Mouse (Mus musculus): ENCODE results near the gene Vmn2r85. TPM values are rescaled to one million over a fixed set of nuclear protein-coding genes. Genes with fewer than 3 reads are reported as not detected.
"Not testable (repeated sequence)": the region's sequence is repeated elsewhere in the genome, so short reads cannot be mapped to it uniquely, and the experiment has no call there.

The Vmn2r85 gene
- polyA plus RNA-seq (2015; fragmentation: Nextera tagmentation; extraction: Ambion mirVana), result not detected in 2 replicates

DNA sequence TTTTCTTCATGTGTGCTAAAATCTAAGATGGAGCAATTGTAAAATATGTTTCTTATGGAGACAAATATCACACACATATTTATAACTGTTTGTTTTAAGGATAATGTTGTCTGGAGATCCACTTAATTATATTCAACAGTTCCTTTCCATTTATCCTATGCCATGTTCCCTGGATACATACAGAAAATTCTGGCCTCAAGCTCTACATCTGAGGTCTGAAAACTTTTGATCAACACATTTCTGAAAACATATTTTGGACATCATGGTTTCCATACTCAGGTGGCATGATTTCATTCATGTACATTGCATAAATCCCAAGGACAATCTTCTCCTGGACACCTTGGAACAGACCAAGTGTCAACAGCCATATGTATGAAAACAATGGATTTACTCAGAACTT, at the start of gene Vmn2r85:
Gene Vmn2r85 (minus strand): TSS at position 101 of the 400 bp plus-strand sequence.
- H3K4me2 ChIP-seq; H3K4me3 ChIP-seq; H3K9ac ChIP-seq; H3K27ac ChIP-seq (replicated peaks); H3K36me3 ChIP-seq; H3K4me1 ChIP-seq; H3K27me3 ChIP-seq (replicated peaks); ATAC-seq (ENCODE audit: extremely low read depth, insufficient number of reproducible peaks, low FRiP score, low TSS enrichment); H3K9me3 ChIP-seq: not testable (repeated sequence)

DNA sequence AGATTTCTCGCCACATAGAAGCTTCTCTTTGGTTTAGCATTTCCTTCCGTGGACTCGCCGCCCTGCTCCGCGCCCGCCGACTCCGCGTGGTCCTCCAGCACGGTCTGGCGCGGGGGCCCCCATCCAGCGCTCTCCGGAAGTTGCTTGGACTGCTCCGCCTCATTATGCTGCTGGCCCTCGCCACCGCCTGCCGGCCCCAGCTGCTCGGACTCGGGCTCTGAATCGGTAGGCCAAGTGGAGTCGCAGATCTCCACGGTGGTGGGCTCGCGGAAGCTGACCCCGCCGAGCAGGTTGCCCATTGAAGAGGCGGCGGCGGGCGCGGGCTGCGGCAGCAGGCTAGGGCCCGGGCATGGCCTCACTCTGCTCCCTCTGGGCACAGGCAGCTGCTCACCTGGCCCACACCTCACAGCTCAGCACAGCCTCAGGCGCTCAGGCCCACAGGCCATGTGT, 40.8 kb upstream of the Vmn2r85 start:
- Histone ChIP-seq H3K27ac (replicated peaks) (no peak overlapping the region), H3K9ac (peak overlapping the region; percentile 80), H3K4me2 (peak overlapping the region; percentile 87), H3K27me3 (replicated peaks) (0 out of 2 replicates have a peak, but pooled peaks cover 3% of the 10 kb centered on the region), H3K9me3 (no peaks in the 10 kb centered on the region), H3K4me1 (no peaks in the 10 kb centered on the region), H3K4me3 (peak overlapping the region; percentile 61), H3K36me3 (no peaks in the 10 kb centered on the region)
- peak; percentile 51; the same call in 1 of the 2 replicates for ATAC-seq (ENCODE audit: extremely low read depth, insufficient number of reproducible peaks, low FRiP score, low TSS enrichment)
- 3% methylated on average over 35 of the region's 36 CpGs for WGBS

GRCm38 (mm10) chr10:130455950-130456349, 26.4 kb upstream of the Vmn2r85 start, which contains the start of gene Vmn2r86:
Gene Vmn2r86 (minus strand): TSS chr10:130456050.
- not testable (repeated sequence) for ATAC-seq (ENCODE audit: extremely low read depth, insufficient number of reproducible peaks, low FRiP score, low TSS enrichment); H3K27ac ChIP-seq (replicated peaks); H3K9ac ChIP-seq; H3K4me3 ChIP-seq; H3K36me3 ChIP-seq; H3K9me3 ChIP-seq; H3K4me1 ChIP-seq; H3K27me3 ChIP-seq (replicated peaks); H3K4me2 ChIP-seq
- 60% methylated on average over 1 of the region's 1 CpGs for WGBS

DNA sequence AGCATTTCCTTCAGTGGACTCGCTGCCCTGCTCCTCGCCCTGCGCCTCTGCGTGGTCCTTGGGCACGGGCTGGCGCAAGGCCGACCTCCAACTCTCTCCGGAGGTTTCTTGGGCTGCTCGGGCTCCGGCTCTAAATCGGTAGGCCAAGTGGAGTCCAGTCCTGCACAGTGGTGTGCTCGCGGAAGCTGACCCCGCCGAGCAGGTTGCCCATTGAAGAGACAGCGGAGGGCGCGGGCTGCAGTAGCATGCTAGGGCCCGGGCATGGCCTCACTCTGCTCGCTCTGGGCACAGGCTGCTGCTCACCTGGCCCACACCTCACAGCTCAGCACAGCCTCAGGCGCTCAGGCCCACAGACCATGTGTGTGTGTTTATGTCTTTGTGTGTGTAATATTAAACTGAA, 15.3 kb upstream of the Vmn2r85 start:
- no peak overlapping the region for H3K9ac ChIP-seq
- no peak overlapping the region for H3K4me2 ChIP-seq
- no peaks in the 10 kb centered on the region for H3K27me3 ChIP-seq (replicated peaks)
- no peaks in the 10 kb centered on the region for H3K9me3 ChIP-seq
- no peaks in the 10 kb centered on the region for H3K4me1 ChIP-seq
- H3K4me3 ChIP-seq, result no peak overlapping the region
- WGBS, result 77% methylated on average over 21 of the region's 21 CpGs
- H3K36me3 ChIP-seq, result no peaks in the 10 kb centered on the region
- no peak for ATAC-seq (ENCODE audit: extremely low read depth, insufficient number of reproducible peaks, low FRiP score, low TSS enrichment)
- no peak overlapping the region for H3K27ac ChIP-seq (replicated peaks)

- H3K4me1 ChIP-seq; H3K36me3 ChIP-seq; H3K27me3 ChIP-seq (replicated peaks); H3K9ac ChIP-seq; H3K4me2 ChIP-seq; ATAC-seq (ENCODE audit: extremely low read depth, insufficient number of reproducible peaks, low FRiP score, low TSS enrichment); H3K27ac ChIP-seq (replicated peaks); H3K9me3 ChIP-seq; H3K4me3 ChIP-seq: not testable (repeated sequence)
- 75% methylated on average over 11 of the region's 11 CpGs for WGBS
Measured at GRCm38 (mm10) chr10:130434185-130434898, 4.8 kb upstream of the Vmn2r85 start.

DNA sequence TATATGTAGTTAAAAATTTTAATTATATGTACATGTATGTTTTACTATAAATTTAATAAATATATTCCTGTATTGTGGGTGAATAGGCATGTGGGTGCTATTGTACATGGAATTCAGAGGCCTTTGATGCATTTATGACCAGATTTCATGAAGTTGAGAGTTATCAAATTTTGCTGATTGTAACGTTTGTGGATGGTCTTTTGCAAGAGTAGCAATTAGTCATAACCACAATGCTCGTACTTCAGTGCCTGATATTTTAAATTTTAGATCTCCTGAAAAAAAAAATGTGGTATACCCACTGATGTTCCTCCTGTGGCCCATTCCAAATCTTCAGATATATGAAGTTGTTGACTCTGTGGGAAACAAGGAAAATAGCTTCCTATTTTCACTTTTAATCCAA, 7.1 kb downstream of the Vmn2r85 start:
- H3K27me3 ChIP-seq (replicated peaks); H3K4me1 ChIP-seq; H3K4me3 ChIP-seq; H3K4me2 ChIP-seq; H3K9ac ChIP-seq; H3K9me3 ChIP-seq; H3K36me3 ChIP-seq; H3K27ac ChIP-seq (replicated peaks); ATAC-seq (ENCODE audit: extremely low read depth, insufficient number of reproducible peaks, low FRiP score, low TSS enrichment): not testable (repeated sequence)
- WGBS, result 60% methylated on average over 2 of the region's 2 CpGs

GRCm38 (mm10) chr10:130420401-130420800, 9.1 kb downstream of the Vmn2r85 start:
- no peak overlapping the region for H3K4me3 ChIP-seq
- 67% methylated on average over 3 of the region's 3 CpGs for WGBS
- no peak for ATAC-seq (ENCODE audit: extremely low read depth, insufficient number of reproducible peaks, low FRiP score, low TSS enrichment)
- H3K9me3 ChIP-seq, result no peaks in the 10 kb centered on the region
- H3K27me3 ChIP-seq (replicated peaks), result no peaks in the 10 kb centered on the region
- no peak overlapping the region for H3K9ac ChIP-seq
- H3K4me2 ChIP-seq, result no peak overlapping the region
- H3K36me3 ChIP-seq, result no peaks in the 10 kb centered on the region
- no peaks in the 10 kb centered on the region for H3K4me1 ChIP-seq
- no peak overlapping the region for H3K27ac ChIP-seq (replicated peaks)

DNA sequence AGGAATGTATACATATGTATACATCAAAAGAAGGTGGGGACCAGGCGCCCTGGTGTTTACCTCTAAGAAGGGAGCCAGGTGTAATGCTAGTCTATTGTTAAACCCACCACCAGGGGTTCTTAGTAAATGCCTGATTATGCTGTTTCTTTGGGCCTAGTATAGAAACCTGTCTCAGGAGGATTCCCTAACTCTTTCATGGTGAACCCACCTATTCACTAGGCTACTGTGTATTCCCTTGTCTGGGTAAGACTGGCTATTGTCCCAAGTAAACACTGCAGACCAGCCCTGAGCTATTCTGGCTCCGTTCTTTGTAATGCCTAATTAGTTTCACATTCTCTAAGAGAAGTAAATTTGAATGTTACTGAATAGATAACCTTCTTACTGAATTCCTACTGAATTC, 9.5 kb downstream of the Vmn2r85 start:
- H3K36me3 ChIP-seq; H3K9me3 ChIP-seq; ATAC-seq (ENCODE audit: extremely low read depth, insufficient number of reproducible peaks, low FRiP score, low TSS enrichment); H3K4me1 ChIP-seq; H3K4me3 ChIP-seq; H3K9ac ChIP-seq; H3K27ac ChIP-seq (replicated peaks); H3K27me3 ChIP-seq (replicated peaks); H3K4me2 ChIP-seq: not testable (repeated sequence)
- WGBS, result 58% methylated on average over 2 of the region's 2 CpGs

DNA sequence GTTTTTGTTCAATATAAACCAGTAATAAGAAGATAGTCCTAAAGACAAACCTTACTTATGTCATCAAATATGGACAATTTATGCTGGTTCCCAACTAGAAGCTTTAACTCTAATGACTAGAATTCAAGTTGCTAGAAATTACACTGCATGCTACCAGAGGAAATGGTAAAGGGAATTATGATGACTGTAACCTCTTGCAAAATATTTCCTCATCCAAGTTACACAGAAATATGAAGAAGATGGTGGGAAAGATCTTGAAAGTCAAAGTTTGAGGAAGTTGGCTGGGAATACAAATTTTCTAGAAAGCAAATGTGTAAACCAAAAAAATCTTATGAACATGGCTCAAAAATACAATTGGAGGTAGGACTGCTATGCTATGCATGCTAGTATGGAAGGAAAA, 13.2 kb downstream of the Vmn2r85 start:
- H3K27me3 ChIP-seq (replicated peaks); H3K9ac ChIP-seq; H3K9me3 ChIP-seq; ATAC-seq (ENCODE audit: extremely low read depth, insufficient number of reproducible peaks, low FRiP score, low TSS enrichment); H3K27ac ChIP-seq (replicated peaks); H3K4me1 ChIP-seq; H3K4me2 ChIP-seq; H3K4me3 ChIP-seq; H3K36me3 ChIP-seq: not testable (repeated sequence)

DNA sequence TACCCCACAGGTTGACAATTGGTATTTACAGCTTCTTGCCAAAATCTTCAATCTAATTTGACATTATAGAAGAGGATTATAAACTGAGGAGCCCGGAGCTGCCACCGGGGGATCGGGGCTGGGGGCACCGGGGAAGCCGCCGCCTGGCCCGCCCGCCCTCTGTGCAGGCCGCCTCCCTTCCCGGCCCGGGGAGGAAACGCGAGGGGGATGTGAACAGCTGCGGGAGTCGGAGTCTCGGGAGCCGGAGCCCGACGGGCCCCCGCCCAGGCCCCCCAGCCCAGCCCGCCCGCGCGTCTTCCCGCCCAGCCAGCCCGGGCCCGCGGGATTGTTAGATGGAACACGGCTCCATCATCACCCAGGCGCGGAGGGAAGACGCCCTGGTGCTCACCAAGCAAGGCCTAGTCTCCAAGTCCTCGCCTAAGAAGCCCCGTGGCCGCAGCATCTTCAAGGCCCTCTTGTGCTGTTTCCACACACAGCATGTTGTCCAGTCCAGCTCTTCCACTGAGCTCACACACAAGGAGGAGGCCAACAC, 17.3 kb downstream of the Vmn2r85 start:
- not testable (repeated sequence) for H3K36me3 ChIP-seq; H3K4me3 ChIP-seq; H3K27ac ChIP-seq (replicated peaks); H3K9me3 ChIP-seq; H3K9ac ChIP-seq; H3K4me1 ChIP-seq; H3K27me3 ChIP-seq (replicated peaks); ATAC-seq (ENCODE audit: extremely low read depth, insufficient number of reproducible peaks, low FRiP score, low TSS enrichment); H3K4me2 ChIP-seq
- 51% methylated on average over 17 of the region's 35 CpGs for WGBS

GRCm38 (mm10) chr10:130394232-130394631, 35.3 kb downstream of the Vmn2r85 start, which contains the start of gene Vmn2r84:
Gene Vmn2r84 (minus strand): TSS chr10:130394332.
- no peaks in the 10 kb centered on the region for H3K4me1 ChIP-seq
- no peak for ATAC-seq (ENCODE audit: extremely low read depth, insufficient number of reproducible peaks, low FRiP score, low TSS enrichment)

DNA sequence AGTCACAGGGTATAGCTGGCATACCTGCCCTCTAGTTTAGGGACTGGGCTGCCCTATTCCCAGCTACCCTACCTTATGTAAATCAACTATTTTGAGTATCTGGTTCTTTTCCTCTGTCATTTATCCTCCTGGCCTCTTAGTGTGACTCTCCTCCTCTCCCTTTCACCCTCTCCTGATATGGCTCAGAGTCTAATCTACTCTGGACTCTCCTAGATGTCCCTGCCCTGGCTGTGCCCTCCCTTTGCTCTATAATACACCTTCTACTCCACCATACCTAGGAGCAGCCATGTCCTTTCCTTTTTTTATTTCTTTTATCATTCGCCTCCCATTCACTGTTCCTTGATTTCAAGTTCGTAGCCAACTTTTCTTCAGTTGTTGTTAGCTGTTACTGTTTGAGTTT, 54.4 kb downstream of the Vmn2r85 start:
- no peak overlapping the region for H3K4me3 ChIP-seq
- H3K9ac ChIP-seq, result no peak overlapping the region
- no peak overlapping the region for H3K27ac ChIP-seq (replicated peaks)
- H3K4me2 ChIP-seq, result no peak overlapping the region
- no peaks in the 10 kb centered on the region for H3K36me3 ChIP-seq
- H3K9me3 ChIP-seq, result no peaks in the 10 kb centered on the region
- ATAC-seq (ENCODE audit: extremely low read depth, insufficient number of reproducible peaks, low FRiP score, low TSS enrichment), result no peak
- no peaks in the 10 kb centered on the region for H3K27me3 ChIP-seq (replicated peaks)
- no peaks in the 10 kb centered on the region for H3K4me1 ChIP-seq
- 78% methylated on average over 2 of the region's 2 CpGs for WGBS

More at GRCm38 (mm10) chr10:130394232-130394631, 35.3 kb downstream of the Vmn2r85 start, which contains the start of gene Vmn2r84:
- Histone ChIP-seq H3K27ac (replicated peaks) (no peak within 1 kb of the TSS), H3K36me3 (no peaks in the 10 kb centered on the region), H3K27me3 (replicated peaks) (no peaks in the 10 kb centered on the region), H3K9me3 (no peaks in the 10 kb centered on the region; the same call in 1 of the 2 replicates), H3K4me3 (no peak within 1 kb of the TSS), H3K4me2 (no peak within 1 kb of the TSS), H3K9ac (no peak within 1 kb of the TSS)
